Mouse (Mus musculus): ENCODE measurements around the gene Notch2. TPM values are rescaled to one million over a fixed set of nuclear protein-coding genes. Genes with fewer than 3 reads are reported as not detected.

Notch2 gene
- polyA plus RNA-seq, 1 experiment, result 24.9 TPM

GRCm38 (mm10) chr3:98084061-98084655 is 70.8 kb downstream of the Notch2 start:
- H3K27me3 ChIP-seq (ENCODE audit: control insufficient read depth, insufficient read depth, low read length), result no peaks in the 10 kb centered on the region
- TF ChIP-seq CTCF (IDR thresholded peaks at IDR 0.05; ENCODE audit: borderline replicate concordance, control insufficient read depth, extremely low read depth, insufficient read depth, low read length, poor library complexity) (no peak), POLR2A (IDR thresholded peaks at IDR 0.05; ENCODE audit: control insufficient read depth, extremely low read depth, insufficient read depth, low read length, poor library complexity) (no peak)
- H3K4me1 ChIP-seq (replicated peaks; ENCODE audit: control insufficient read depth, insufficient read depth, low read length), result peaks cover 8% of the 10 kb centered on the region
- 23% methylated on average over 8 of the region's 8 CpGs for WGBS
- H3K27ac ChIP-seq (ENCODE audit: control insufficient read depth, insufficient read depth, low read length), result no peak overlapping the region
- peak; percentile 21 for DNase-seq
- H3K36me3 ChIP-seq (ENCODE audit: control insufficient read depth, insufficient read depth, low read length), result 0 out of 2 replicates have a peak, but pooled peaks cover 3% of the 10 kb centered on the region
- H3K4me3 ChIP-seq (ENCODE audit: control insufficient read depth, insufficient read depth, low read length), result no peak overlapping the region

GRCm38 (mm10) chr3:98084870-98085269 is 71.5 kb downstream of the Notch2 start:
- Histone ChIP-seq H3K36me3 (ENCODE audit: control insufficient read depth, insufficient read depth, low read length) (0 out of 2 replicates have a peak, but pooled peaks cover 3% of the 10 kb centered on the region), H3K4me3 (ENCODE audit: control insufficient read depth, insufficient read depth, low read length) (no peak overlapping the region), H3K27me3 (ENCODE audit: control insufficient read depth, insufficient read depth, low read length) (no peaks in the 10 kb centered on the region), H3K27ac (ENCODE audit: control insufficient read depth, insufficient read depth, low read length) (no peak overlapping the region), H3K4me1 (replicated peaks; ENCODE audit: control insufficient read depth, insufficient read depth, low read length) (peaks cover 8% of the 10 kb centered on the region)
- TF ChIP-seq POLR2A (IDR thresholded peaks at IDR 0.05; ENCODE audit: control insufficient read depth, extremely low read depth, insufficient read depth, low read length, poor library complexity) (no peak), CTCF (IDR thresholded peaks at IDR 0.05; ENCODE audit: borderline replicate concordance, control insufficient read depth, extremely low read depth, insufficient read depth, low read length, poor library complexity) (no peak)
- DNase-seq, result no peak
- WGBS, result 96% methylated on average over 13 of the region's 13 CpGs

DNA sequence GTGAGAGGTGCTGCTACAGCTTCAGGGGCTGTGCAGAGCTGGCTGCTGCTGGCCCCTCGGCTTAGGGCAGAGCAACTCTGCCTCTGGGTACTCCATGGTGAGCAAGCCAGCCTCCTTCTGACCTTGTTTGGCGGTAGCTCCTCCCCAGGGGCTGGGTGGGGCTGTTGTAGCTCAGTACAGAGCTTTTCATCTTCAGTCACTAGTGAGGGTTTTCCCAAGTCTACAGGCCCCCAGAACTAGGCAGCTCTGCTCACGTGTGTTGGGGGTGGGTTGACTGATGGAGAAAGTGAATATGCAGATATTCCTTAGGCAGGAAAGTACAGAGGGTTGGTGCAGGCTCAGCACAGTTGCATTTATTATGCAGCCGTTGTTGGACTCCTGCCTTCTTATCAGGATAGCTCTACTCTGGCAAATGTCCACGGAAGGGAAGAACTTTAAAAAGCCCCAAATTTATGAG is 72.5 kb downstream of the Notch2 start:
- 81% methylated on average over 5 of the region's 5 CpGs for WGBS
- Histone ChIP-seq H3K4me3 (ENCODE audit: control insufficient read depth, insufficient read depth, low read length) (no peak overlapping the region), H3K4me1 (replicated peaks; ENCODE audit: control insufficient read depth, insufficient read depth, low read length) (peaks cover 8% of the 10 kb centered on the region), H3K27me3 (ENCODE audit: control insufficient read depth, insufficient read depth, low read length) (no peaks in the 10 kb centered on the region), H3K36me3 (ENCODE audit: control insufficient read depth, insufficient read depth, low read length) (0 out of 2 replicates have a peak, but pooled peaks cover 3% of the 10 kb centered on the region), H3K27ac (ENCODE audit: control insufficient read depth, insufficient read depth, low read length) (no peak overlapping the region)
- DNase-seq, result no peak
- TF ChIP-seq POLR2A (IDR thresholded peaks at IDR 0.05; ENCODE audit: control insufficient read depth, extremely low read depth, insufficient read depth, low read length, poor library complexity) (no peak), CTCF (IDR thresholded peaks at IDR 0.05; ENCODE audit: borderline replicate concordance, control insufficient read depth, extremely low read depth, insufficient read depth, low read length, poor library complexity) (no peak)

DNA sequence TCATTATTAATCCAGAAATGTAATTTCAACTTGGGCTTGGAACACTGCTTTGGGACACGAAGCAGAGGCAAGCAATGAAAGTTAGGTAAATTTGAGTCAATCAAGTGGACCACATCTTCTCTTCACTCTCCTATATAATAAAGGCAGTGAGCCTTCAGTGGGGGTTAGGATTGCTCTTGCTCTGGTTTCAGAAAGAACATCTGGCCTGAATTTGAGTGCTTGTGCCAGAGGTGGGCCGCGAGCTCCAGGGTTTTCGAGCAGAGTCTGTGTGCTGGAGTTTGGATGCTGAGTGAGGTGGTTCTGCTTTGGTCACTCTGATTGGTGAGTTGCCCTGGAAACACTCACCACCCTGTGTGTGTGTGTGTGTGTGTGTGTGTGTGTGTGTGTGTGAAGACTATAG is 73.1 kb downstream of the Notch2 start:
- 90% methylated on average over 4 of the region's 4 CpGs for WGBS
- Histone ChIP-seq H3K4me1 (replicated peaks; ENCODE audit: control insufficient read depth, insufficient read depth, low read length) (peaks cover 8% of the 10 kb centered on the region), H3K27me3 (ENCODE audit: control insufficient read depth, insufficient read depth, low read length) (no peaks in the 10 kb centered on the region), H3K4me3 (ENCODE audit: control insufficient read depth, insufficient read depth, low read length) (no peak overlapping the region), H3K27ac (ENCODE audit: control insufficient read depth, insufficient read depth, low read length) (no peak overlapping the region), H3K36me3 (ENCODE audit: control insufficient read depth, insufficient read depth, low read length) (0 out of 2 replicates have a peak, but pooled peaks cover 3% of the 10 kb centered on the region)
- no peak for DNase-seq
- no peak for TF ChIP-seq POLR2A (IDR thresholded peaks at IDR 0.05; ENCODE audit: control insufficient read depth, extremely low read depth, insufficient read depth, low read length, poor library complexity)
- no peak for TF ChIP-seq CTCF (IDR thresholded peaks at IDR 0.05; ENCODE audit: borderline replicate concordance, control insufficient read depth, extremely low read depth, insufficient read depth, low read length, poor library complexity)

- no peaks in the 10 kb centered on the region for H3K27me3 ChIP-seq (ENCODE audit: control insufficient read depth, insufficient read depth, low read length)
- TF ChIP-seq CTCF (IDR thresholded peaks at IDR 0.05; ENCODE audit: borderline replicate concordance, control insufficient read depth, extremely low read depth, insufficient read depth, low read length, poor library complexity) (no peak), POLR2A (IDR thresholded peaks at IDR 0.05; ENCODE audit: control insufficient read depth, extremely low read depth, insufficient read depth, low read length, poor library complexity) (no peak)
- DNase-seq, result no peak
- no peak overlapping the region for H3K27ac ChIP-seq (ENCODE audit: control insufficient read depth, insufficient read depth, low read length)
- peaks cover 8% of the 10 kb centered on the region for H3K4me1 ChIP-seq (replicated peaks; ENCODE audit: control insufficient read depth, insufficient read depth, low read length)
- no peak overlapping the region for H3K4me3 ChIP-seq (ENCODE audit: control insufficient read depth, insufficient read depth, low read length)
- H3K36me3 ChIP-seq (ENCODE audit: control insufficient read depth, insufficient read depth, low read length), result 0 out of 2 replicates have a peak, but pooled peaks cover 3% of the 10 kb centered on the region
- WGBS, result 36% methylated on average over 5 of the region's 5 CpGs
Measured at GRCm38 (mm10) chr3:98086860-98087259, 73.5 kb downstream of the Notch2 start.

GRCm38 (mm10) chr3:98087551-98087950 is 74.2 kb downstream of the Notch2 start:
- no peak for TF ChIP-seq CTCF (IDR thresholded peaks at IDR 0.05; ENCODE audit: borderline replicate concordance, control insufficient read depth, extremely low read depth, insufficient read depth, low read length, poor library complexity)
- TF ChIP-seq POLR2A (IDR thresholded peaks at IDR 0.05; ENCODE audit: control insufficient read depth, extremely low read depth, insufficient read depth, low read length, poor library complexity), result no peak
- H3K4me1 ChIP-seq (replicated peaks; ENCODE audit: control insufficient read depth, insufficient read depth, low read length), result peaks cover 8% of the 10 kb centered on the region
- WGBS, result 94% methylated on average over 3 of the region's 3 CpGs
- H3K27me3 ChIP-seq (ENCODE audit: control insufficient read depth, insufficient read depth, low read length), result no peaks in the 10 kb centered on the region
- H3K4me3 ChIP-seq (ENCODE audit: control insufficient read depth, insufficient read depth, low read length), result no peak overlapping the region
- DNase-seq, result no peak
- H3K27ac ChIP-seq (ENCODE audit: control insufficient read depth, insufficient read depth, low read length), result no peak overlapping the region
- no peaks in the 10 kb centered on the region for H3K36me3 ChIP-seq (ENCODE audit: control insufficient read depth, insufficient read depth, low read length)

Measured in thymus, adult 2 months (tissue).